Mouse (Mus musculus) liver, embryonic 15.5 days (tissue): ENCODE data around the gene Acot5. TPM values are rescaled to one million over a fixed set of nuclear protein-coding genes. Genes with fewer than 3 reads are reported as not detected.
"Not testable (repeated sequence)": the region's sequence is repeated elsewhere in the genome, so short reads cannot be mapped to it uniquely, and the experiment has no call there.

Experiments used
- ATAC-seq: fragments of 200-750 bp; cut with Nextera tagmentation; 2 replicates; pipeline ENCODE4 v1.8.0; 2017; ENCODE audit warnings: moderate number of reproducible peaks, mild to moderate bottlenecking, moderate library complexity; ENCODE audit not compliant: insufficient read depth
- H3K27ac ChIP-seq: fragments of 300-500 bp; sonication (generic); replicated peaks from 2 replicates; pipeline ENCODE4 v1.5.1; 2015; ENCODE audit warnings: mild to moderate bottlenecking, inconsistent platforms
- H3K27me3 ChIP-seq: fragments of 300-500 bp; sonication (generic); 2 replicates; pipeline ENCODE4 v1.6.1; 2015; ENCODE audit warnings: mild to moderate bottlenecking, inconsistent platforms
- H3K36me3 ChIP-seq: fragments of 300-500 bp; sonication (generic); replicated peaks from 2 replicates; pipeline ENCODE4 v1.6.1; 2015; ENCODE audit warnings: moderate library complexity, mild to moderate bottlenecking, inconsistent platforms
- H3K4me1 ChIP-seq: fragments of 300-500 bp; sonication (generic); replicated peaks from 2 replicates; pipeline ENCODE4 v1.6.1; 2015; ENCODE audit warnings: inconsistent platforms
- H3K4me2 ChIP-seq: fragments of 300-500 bp; sonication (generic); 2 replicates; pipeline ENCODE4 v1.6.1; 2015; ENCODE audit warnings: moderate library complexity, mild to moderate bottlenecking, inconsistent platforms
- H3K4me3 ChIP-seq: fragments of 300-500 bp; sonication (generic); replicated peaks from 2 replicates; pipeline ENCODE4 v1.5.1; 2015; ENCODE audit warnings: mild to moderate bottlenecking, inconsistent platforms
- H3K9ac ChIP-seq: fragments of 300-500 bp; sonication (generic); 2 replicates; pipeline ENCODE4 v1.6.1; 2015; ENCODE audit warnings: moderate library complexity, mild to moderate bottlenecking, inconsistent platforms
- H3K9me3 ChIP-seq: fragments of 300-500 bp; sonication (generic); replicated peaks from 2 replicates; pipeline ENCODE4 v1.6.1; 2016; ENCODE audit warnings: inconsistent platforms
- WGBS: fragments of 180-500 bp; shearing (Covaris S2); methylation state at CpG from one replicate; pipeline ENCODE4 v1.1.7; 2015; ENCODE audit warnings: mixed read lengths; ENCODE audit not compliant: insufficient replicate concordance; 5-methylcytosine and 5-hydroxymethylcytosine counted together
- polyA plus RNA-seq: library from polyadenylated mRNA; unstranded; fragments of >200 nt; fragmentation: Nextera tagmentation; extraction: Ambion mirVana; gene quantifications from 2 replicates; pipeline ENCODE4 v1.2.1, GENCODE M21; 2015

The Acot5 gene
- polyA plus RNA-seq, 1 experiment from 2014 or later = 0.06 TPM

DNA sequence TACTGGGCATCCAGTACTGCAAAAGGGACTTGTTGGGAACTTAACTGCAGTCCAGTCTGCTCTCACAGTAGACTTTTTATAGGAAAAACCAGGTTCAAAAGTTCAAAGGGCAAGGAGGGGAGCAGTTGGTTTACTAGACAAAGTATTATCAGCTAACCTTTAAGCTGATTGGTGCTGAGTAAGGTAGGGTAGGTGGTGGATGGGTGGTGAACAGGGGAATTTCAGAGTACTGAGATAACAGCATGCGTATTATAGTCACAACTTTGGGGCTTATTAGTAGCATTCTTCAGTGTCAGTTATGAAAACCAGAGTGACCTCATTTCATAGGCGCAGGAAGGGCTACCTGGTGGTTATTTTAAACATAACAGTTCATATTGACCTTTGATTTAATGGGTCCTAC, 30.5 kb downstream of the Acot5 start:
- no peak overlapping the region for H3K4me2 ChIP-seq
- no peak for ATAC-seq
- 52% methylated on average over 2 of the region's 2 CpGs for WGBS
- H3K4me3 ChIP-seq = no peak overlapping the region
- no peaks in the 10 kb centered on the region for H3K36me3 ChIP-seq
- H3K9me3 ChIP-seq = no peaks in the 10 kb centered on the region
- no peak overlapping the region for H3K27ac ChIP-seq
- peaks cover 25% of the 10 kb centered on the region for H3K4me1 ChIP-seq
- H3K9ac ChIP-seq = no peak overlapping the region
- no peaks in the 10 kb centered on the region for H3K27me3 ChIP-seq

DNA sequence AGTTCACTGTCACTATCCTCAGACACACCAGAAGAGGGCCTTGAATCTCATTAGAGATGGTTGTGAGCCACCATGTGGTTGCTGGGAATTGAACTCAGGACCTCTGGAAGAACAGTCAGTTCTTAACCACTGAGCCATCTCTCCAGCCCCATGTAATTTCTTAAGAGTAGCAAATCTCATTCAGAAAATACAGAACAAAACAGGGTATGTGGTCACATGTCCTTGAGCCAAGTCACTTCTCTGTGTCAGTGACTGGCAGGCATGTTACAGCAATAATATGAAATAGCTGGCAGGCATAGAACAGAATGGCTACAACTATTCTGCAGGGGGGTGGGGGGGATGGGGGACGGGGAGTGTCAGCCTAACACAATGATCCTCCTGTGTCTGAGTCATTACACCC, 30.9 kb downstream of the Acot5 start:
- Histone ChIP-seq H3K9me3 (no peaks in the 10 kb centered on the region), H3K9ac (no peak overlapping the region), H3K27ac (no peak overlapping the region), H3K36me3 (no peaks in the 10 kb centered on the region), H3K4me2 (peak overlapping the region; percentile 87), H3K27me3 (no peaks in the 10 kb centered on the region), H3K4me1 (peaks cover 25% of the 10 kb centered on the region), H3K4me3 (0 out of 2 replicates have a peak overlapping the region, but pooled peaks have one; percentile 61)
- no peak for ATAC-seq
- WGBS = 44% methylated on average over 1 of the region's 1 CpGs

DNA sequence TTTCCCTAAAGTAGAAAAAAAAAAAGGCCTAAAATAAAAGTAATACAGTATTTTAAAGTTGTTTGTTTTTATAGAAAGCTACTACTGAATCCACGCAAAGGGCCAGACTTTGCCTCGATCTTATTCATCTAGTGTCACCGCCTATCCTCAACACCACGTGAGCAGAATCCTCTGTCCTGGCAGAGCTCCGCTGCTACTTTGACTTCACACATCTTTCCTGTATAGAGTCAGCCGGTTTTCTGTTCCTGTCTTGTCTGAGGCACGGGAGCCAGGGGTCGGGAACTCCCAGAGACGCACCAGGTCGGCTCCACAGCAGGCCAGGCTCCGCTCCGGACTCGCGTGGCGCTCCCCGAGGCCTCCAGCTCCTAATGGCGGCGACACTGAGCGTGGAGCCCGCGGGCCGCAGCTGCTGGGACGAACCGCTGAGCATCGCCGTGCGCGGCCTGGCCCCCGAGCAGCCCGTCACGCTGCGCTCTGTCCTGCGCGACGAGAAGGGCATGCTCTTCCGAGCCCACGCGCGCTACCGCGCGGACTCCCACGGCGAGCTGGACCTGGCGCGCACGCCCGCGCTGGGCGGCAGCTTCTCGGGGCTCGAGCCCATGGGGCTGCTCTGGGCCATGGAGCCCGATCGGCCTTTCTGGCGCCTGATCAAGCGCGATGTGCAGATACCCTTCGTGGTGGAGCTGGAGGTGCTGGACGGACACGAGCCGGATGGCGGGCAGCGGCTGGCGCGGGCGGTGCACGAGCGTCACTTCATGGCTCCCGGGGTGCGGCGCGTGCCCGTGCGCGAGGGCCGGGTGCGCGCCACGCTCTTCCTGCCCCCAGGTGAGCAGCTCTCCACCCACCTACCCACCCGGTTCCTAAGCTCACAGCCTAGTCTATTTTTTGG, 31.7 kb downstream of the Acot5 start, which contains the start of gene Acot6:
Gene Acot6, plus strand, starts transcription at position 51 of the 889 bp plus-strand sequence.
- not testable (repeated sequence) for ATAC-seq, H3K9me3 ChIP-seq, H3K27me3 ChIP-seq, H3K36me3 ChIP-seq, H3K27ac ChIP-seq
- peaks cover 25% of the 10 kb centered on the region for H3K4me1 ChIP-seq
- peak within 1 kb of the TSS; percentile 87 for H3K4me2 ChIP-seq
- H3K4me3 ChIP-seq = peak within 1 kb of the TSS; percentile 61
- under 1% methylated on average over 80 of the region's 80 CpGs for WGBS
- H3K9ac ChIP-seq = peak within 1 kb of the TSS; percentile 43

DNA sequence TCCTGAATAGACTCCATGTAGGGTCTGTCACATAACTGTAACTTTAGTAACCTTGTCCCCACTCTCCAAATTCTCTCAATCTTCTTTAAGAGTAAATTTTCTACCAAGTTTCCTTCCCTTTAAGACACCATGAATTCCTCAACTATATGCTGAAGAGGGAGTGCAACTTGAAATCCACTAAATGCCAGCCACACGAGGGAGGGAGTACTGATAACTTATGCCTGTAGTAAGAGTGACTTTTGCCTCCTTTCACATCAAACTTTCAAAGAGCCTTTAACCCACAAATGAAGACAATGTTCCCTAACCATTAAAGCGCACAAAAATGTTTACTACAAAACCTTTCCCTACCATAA, 32.3 kb downstream of the Acot5 start:
- Histone ChIP-seq H3K4me1 (peaks cover 25% of the 10 kb centered on the region), H3K27me3 (no peaks in the 10 kb centered on the region), H3K4me2 (peak overlapping the region; percentile 87), H3K9me3 (no peaks in the 10 kb centered on the region), H3K4me3 (peak overlapping the region; percentile 61), H3K36me3 (no peaks in the 10 kb centered on the region), H3K9ac (0 out of 2 replicates have a peak overlapping the region, but pooled peaks have one; percentile 43), H3K27ac (no peak overlapping the region)
- ATAC-seq = no peak
- 45% methylated on average over 2 of the region's 2 CpGs for WGBS

DNA sequence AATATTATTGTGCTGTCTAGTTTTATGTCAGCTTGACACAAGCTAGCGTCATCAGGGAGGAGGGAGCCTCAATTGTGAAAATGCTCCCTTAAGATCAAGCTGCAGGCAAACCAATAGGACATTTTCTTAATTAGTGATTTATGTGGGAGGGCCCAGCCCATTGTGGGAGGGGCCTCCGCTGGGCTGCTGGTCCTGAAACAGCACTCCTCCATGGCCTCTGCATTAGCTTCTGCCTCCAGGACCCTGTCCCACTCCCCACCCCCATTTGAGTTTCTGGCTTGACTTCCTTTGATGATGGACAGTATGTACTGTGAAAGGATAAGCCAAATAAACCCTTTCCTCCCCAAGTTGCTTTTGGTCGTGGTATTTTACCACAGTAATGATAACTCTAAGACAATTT, 37.9 kb downstream of the Acot5 start:
- Histone ChIP-seq H3K4me3 (no peak overlapping the region), H3K36me3 (no peaks in the 10 kb centered on the region), H3K27ac (no peak overlapping the region), H3K27me3 (no peaks in the 10 kb centered on the region), H3K4me1 (no peaks in the 10 kb centered on the region), H3K9ac (no peak overlapping the region), H3K4me2 (no peak overlapping the region), H3K9me3 (no peaks in the 10 kb centered on the region)
- ATAC-seq = no peak
- 68% methylated on average over 3 of the region's 3 CpGs for WGBS

DNA sequence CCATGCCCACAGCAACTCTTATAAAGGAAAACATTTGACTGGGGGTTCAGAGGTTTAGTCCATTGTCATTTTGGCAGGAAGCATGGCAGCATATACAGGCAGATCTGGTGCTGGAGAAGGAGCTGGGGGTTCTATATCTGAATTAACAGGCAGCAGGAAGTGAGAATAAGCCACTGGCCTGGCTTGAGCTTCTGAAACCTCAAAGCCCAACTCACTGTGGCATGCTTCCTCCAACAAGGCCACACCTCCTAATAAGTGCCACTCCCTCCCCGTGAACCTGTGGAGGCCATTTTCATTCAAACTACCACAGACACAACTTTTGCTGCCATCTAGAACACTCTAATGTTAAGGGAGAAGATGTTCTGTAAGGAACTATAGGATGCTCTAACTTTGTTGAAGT, 38.6 kb downstream of the Acot5 start:
- H3K36me3 ChIP-seq = no peaks in the 10 kb centered on the region
- H3K27ac ChIP-seq = no peak overlapping the region
- WGBS = 20% methylated on average over 1 of the region's 1 CpGs
- ATAC-seq = no peak
- no peaks in the 10 kb centered on the region for H3K9me3 ChIP-seq
- H3K27me3 ChIP-seq = no peaks in the 10 kb centered on the region
- H3K4me1 ChIP-seq = no peaks in the 10 kb centered on the region
- no peak overlapping the region for H3K4me3 ChIP-seq
- no peak overlapping the region for H3K4me2 ChIP-seq
- no peak overlapping the region for H3K9ac ChIP-seq

DNA sequence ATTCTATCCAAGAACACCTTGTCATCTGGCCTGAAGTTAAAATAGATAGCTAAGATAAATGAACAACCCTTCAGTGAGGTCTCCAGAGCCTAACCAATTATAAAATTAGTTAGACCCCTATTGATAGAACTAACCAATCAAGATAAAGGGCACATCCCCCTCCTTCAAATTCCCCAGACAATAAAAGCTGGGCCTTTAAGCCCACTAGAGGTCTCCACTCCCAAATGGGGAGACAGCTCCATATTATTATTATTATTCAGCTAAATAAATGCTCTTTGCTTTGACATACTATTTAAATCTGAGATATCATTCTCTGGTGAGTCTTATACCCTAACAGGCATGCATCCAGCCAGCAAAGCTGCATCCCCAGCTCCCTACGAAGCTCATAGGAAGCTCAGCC, 40.8 kb downstream of the Acot5 start:
- Histone ChIP-seq H3K4me3 (no peak overlapping the region), H3K27me3 (no peaks in the 10 kb centered on the region), H3K9ac (no peak overlapping the region), H3K27ac (no peak overlapping the region), H3K9me3 (no peaks in the 10 kb centered on the region), H3K4me1 (peaks cover 8% of the 10 kb centered on the region), H3K4me2 (no peak overlapping the region), H3K36me3 (no peaks in the 10 kb centered on the region)
- no peak for ATAC-seq
- 73% methylated on average over 1 of the region's 1 CpGs for WGBS

DNA sequence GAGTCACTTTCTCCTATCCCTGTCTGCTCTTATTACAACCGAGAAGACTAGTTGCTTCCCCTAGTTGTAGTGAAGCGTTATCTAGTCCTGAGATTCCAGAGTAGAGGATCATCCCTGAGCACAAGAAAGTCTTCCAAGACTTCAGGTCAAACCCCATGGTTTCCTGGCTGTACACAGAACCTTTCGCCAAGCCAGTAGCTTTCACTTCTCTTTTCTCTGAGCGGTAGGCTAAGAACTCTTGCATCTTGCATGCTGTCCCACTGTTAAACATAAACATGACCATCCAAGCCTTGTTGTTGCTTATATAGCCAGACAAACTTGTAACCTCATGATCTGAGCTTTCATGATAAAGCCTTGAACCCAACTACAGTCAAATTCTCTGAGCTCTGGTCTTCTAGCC, 41.7 kb downstream of the Acot5 start:
- no peaks in the 10 kb centered on the region for H3K36me3 ChIP-seq
- WGBS = 63% methylated on average over 4 of the region's 4 CpGs
- H3K4me3 ChIP-seq = no peak overlapping the region
- H3K4me2 ChIP-seq = no peak overlapping the region
- peaks cover 10% of the 10 kb centered on the region for H3K4me1 ChIP-seq
- H3K9me3 ChIP-seq = no peaks in the 10 kb centered on the region
- H3K27me3 ChIP-seq = no peaks in the 10 kb centered on the region
- no peak overlapping the region for H3K27ac ChIP-seq
- H3K9ac ChIP-seq = no peak overlapping the region
- ATAC-seq = no peak

DNA sequence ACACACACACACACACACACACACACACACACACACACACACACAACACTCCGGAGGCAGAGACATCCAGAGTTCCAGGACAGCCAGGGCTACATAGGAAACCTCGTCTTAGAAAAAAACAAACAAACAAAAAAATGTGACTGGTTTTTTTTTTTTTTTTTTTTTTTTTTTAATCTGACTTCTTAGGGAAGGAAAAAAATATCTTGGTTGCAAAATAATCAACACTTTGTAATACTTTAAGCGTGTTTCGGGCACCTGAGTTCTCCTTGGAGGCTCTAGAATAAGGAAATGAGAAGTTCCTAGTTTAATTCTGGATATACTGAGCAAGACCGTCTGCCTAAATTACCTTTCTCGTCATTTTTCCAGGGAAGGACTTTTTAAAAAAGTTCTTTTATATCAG, 44.6 kb downstream of the Acot5 start:
- 44% methylated on average over 6 of the region's 6 CpGs for WGBS

DNA sequence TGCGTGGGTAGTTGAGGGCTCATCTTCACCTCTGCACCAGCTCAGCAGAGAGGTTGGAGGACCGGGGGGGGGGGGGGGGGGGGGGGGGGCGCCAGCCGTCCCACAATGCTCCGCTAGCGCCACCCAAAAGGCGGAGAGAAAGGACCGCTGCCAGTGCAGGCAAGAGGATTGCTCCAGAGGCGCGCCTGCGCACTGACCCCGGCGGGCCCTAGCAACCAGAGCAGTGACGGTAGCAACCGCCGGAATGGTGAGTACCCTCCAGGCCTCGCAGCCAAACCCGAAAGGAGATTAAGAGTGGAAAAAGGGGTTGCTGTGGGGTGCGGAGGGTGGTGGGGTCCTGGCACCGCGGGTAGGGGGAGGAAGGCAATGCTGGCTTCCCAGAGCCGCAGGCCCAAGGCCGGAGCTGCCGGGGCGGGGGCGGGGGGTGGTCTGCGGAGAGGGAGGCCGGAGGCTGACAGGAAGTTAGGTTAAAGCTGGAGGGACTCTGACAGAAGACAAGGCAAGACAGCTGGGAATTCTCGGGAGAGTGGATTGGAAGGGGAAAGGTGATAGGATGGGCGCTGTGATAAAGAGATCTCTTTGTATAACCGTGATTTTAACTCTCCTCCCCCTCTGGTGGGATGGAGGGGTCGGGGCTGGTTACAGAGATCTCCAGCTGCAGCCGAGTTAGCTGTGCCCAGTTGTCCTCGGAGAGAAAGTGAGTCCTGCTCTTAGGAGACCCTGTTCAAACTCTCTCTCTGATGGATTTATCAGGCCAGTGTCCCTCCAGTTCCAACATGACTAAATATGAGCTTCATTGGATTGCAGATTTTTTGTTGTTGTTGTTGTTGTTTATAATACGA, 45.2 kb downstream of the Acot5 start, which contains the start of gene Dnal1:
Gene Dnal1, plus strand, starts transcription at position 214 of the 842 bp plus-strand sequence.
- H3K27me3 ChIP-seq = no peaks in the 10 kb centered on the region
- H3K9ac ChIP-seq = peak within 1 kb of the TSS; percentile 42; the same call in 1 of the 2 replicates
- no peak within 1 kb of the TSS for H3K27ac ChIP-seq
- H3K9me3 ChIP-seq = no peaks in the 10 kb centered on the region
- ATAC-seq = peak; percentile 75
- WGBS = 2% methylated on average over 30 of the region's 35 CpGs
- peaks cover 10% of the 10 kb centered on the region for H3K4me1 ChIP-seq
- H3K36me3 ChIP-seq = no peaks in the 10 kb centered on the region
- peak within 1 kb of the TSS; percentile 78 for H3K4me2 ChIP-seq
- H3K4me3 ChIP-seq = peak within 1 kb of the TSS; percentile 62

More for the DNA sequence above, 44.6 kb downstream of the Acot5 start:
- no peak for ATAC-seq
- Histone ChIP-seq H3K27ac (no peak overlapping the region), H3K4me3 (peak overlapping the region; percentile 62), H3K4me2 (peak overlapping the region; percentile 78), H3K9ac (no peak overlapping the region), H3K4me1 (peaks cover 10% of the 10 kb centered on the region), H3K9me3 (no peaks in the 10 kb centered on the region), H3K27me3 (no peaks in the 10 kb centered on the region), H3K36me3 (no peaks in the 10 kb centered on the region)

DNA sequence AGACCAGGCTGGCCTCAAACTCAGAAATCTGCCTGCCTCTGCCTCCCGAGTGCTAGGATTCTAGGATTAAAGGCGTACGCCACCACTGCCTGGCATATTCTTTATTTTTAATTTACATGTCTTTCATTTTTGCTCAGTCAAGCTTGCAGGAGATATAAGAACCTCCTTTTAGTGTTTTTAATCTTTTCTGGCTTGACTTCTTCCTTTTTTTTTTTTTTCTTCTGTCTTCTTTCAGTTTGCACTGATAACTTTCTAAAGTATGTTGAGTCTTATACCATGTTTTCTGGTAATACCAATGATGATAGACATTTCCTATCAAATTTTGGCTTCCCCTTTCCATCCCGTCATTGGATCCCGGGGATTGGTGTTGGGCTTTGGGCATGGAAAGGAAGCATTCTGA, 50.5 kb downstream of the Acot5 start:
- Histone ChIP-seq H3K4me1 (peaks cover 5% of the 10 kb centered on the region), H3K36me3 (no peaks in the 10 kb centered on the region), H3K27me3 (no peaks in the 10 kb centered on the region), H3K4me3 (no peak overlapping the region), H3K27ac (no peak overlapping the region), H3K4me2 (no peak overlapping the region), H3K9me3 (no peaks in the 10 kb centered on the region), H3K9ac (no peak overlapping the region)
- 66% methylated on average over 5 of the region's 5 CpGs for WGBS
- ATAC-seq = no peak
